Mouse (Mus musculus) CH12.LX (cell line): ENCODE measurements at regions not wholly inside any gene's neighbourhood (a gene's known extent, or its start where the extent isn't known, plus 50 kb on each side); places are given as distances from the start of the nearest gene placed in this dataset.
"Not testable (repeated sequence)": the region's sequence is repeated elsewhere in the genome, so short reads cannot be mapped to it uniquely, and the experiment has no call there.

Experiments used
- DNase-seq: peaks from one replicate; pipeline ENCODE4 v3.0.0-alpha.2; 2013; ENCODE audit errors: extremely low read depth
- H3K27ac ChIP-seq: 2 replicates; pipeline ENCODE4 v1.5.1; 2012; ENCODE audit warnings: low read depth, mild to moderate bottlenecking, control low read depth, moderate library complexity; ENCODE audit not compliant: insufficient read depth
- H3K27me3 ChIP-seq: replicated peaks from 2 replicates; pipeline ENCODE3; 2012; ENCODE audit warnings: inconsistent platforms
- H3K36me3 ChIP-seq, 2 experiments: replicated peaks in 1 of 2; 2 replicates each; pipeline versions ENCODE3 to v1.6.1; 2012; ENCODE audit warnings: inconsistent platforms in 1 of 2, low read length in 1 of 2, mild to moderate bottlenecking in 1 of 2, mixed read lengths in 1 of 2, moderate library complexity in 1 of 2; ENCODE audit not compliant: control insufficient read depth in 1 of 2, insufficient read depth in 1 of 2
- H3K4me1 ChIP-seq, 2 experiments: 2 replicates each; pipeline ENCODE4 v1.6.1; 2012; ENCODE audit warnings: inconsistent platforms in 1 of 2, moderate library complexity in 1 of 2; ENCODE audit not compliant: insufficient read depth in 2 of 2, control insufficient read depth in 1 of 2
- H3K4me2 ChIP-seq: 2 replicates; pipeline ENCODE4 v1.6.1; 2012; ENCODE audit warnings: low read depth, mild to moderate bottlenecking, control low read depth; ENCODE audit not compliant: poor library complexity, insufficient read depth, severe bottlenecking
- H3K4me3 ChIP-seq, 3 experiments: fragments of 150-350 bp in 1 of 3; sonication (generic) in 1 of 3; replicated peaks in 1 of 3; 2 replicates each; pipeline versions ENCODE3 to v1.5.1; 2011 to 2012; ENCODE audit warnings: low read depth in 2 of 3, low read length in 2 of 3, mild to moderate bottlenecking in 2 of 3, moderate library complexity in 2 of 3, control low read depth in 1 of 3, improper control_type of control experiment in 1 of 3, inconsistent platforms in 1 of 3, mixed read lengths in 1 of 3; ENCODE audit not compliant: poor library complexity in 1 of 3
- H3K79me2 ChIP-seq: replicated peaks from 2 replicates; pipeline ENCODE4 v1.6.1; 2012; ENCODE audit warnings: mild to moderate bottlenecking, moderate library complexity; ENCODE audit not compliant: control insufficient read depth, poor library complexity, insufficient read depth, severe bottlenecking; ENCODE audit errors: extremely low read depth
- H3K9ac ChIP-seq: 2 replicates; pipeline ENCODE4 v1.6.1; 2012; ENCODE audit warnings: low read depth, mild to moderate bottlenecking, control low read depth, moderate library complexity; ENCODE audit not compliant: insufficient read depth
- H3K9me3 ChIP-seq: replicated peaks from 2 replicates; pipeline ENCODE3; 2012; ENCODE audit warnings: low read length, inconsistent platforms, mixed read lengths
- CTCF ChIP-seq, 2 experiments: IDR thresholded peaks in 1 of 2; conservative IDR thresholded peaks in 1 of 2; 2 replicates each; pipeline ENCODE4 v1.5.1; 2011 to 2012; ENCODE audit warnings: low read depth in 2 of 2, low read length in 2 of 2, improper control_type of control experiment in 1 of 2, inconsistent platforms in 1 of 2, mild to moderate bottlenecking in 1 of 2, moderate library complexity in 1 of 2
- E2F4 ChIP-seq: IDR thresholded peaks from 2 replicates; pipeline ENCODE4 v1.6.1; 2011; ENCODE audit warnings: low read depth, low read length, improper control_type of control experiment; ENCODE audit not compliant: insufficient replicate concordance
- EP300 ChIP-seq: IDR thresholded peaks from 2 replicates; pipeline ENCODE4 v1.6.1; 2011; ENCODE audit warnings: low read length, improper control_type of control experiment
- HCFC1 ChIP-seq: IDR thresholded peaks from 2 replicates; pipeline ENCODE4 v1.6.1; 2012; ENCODE audit warnings: low read depth, mild to moderate bottlenecking, inconsistent platforms, low read length, improper control_type of control experiment
- JUN ChIP-seq: IDR thresholded peaks from 2 replicates; pipeline ENCODE4 v1.6.1; 2011; ENCODE audit warnings: low read depth, mild to moderate bottlenecking, low read length, improper control_type of control experiment, moderate library complexity; ENCODE audit not compliant: insufficient read depth
- JUND ChIP-seq: conservative IDR thresholded peaks from 2 replicates; pipeline ENCODE4 v1.6.1; 2011; ENCODE audit warnings: low read depth, low read length, improper control_type of control experiment
- MAX ChIP-seq: IDR thresholded peaks from 2 replicates; pipeline ENCODE4 v1.6.1; 2011; ENCODE audit warnings: low read length, improper control_type of control experiment
- MXI1 ChIP-seq: IDR thresholded peaks from 2 replicates; pipeline ENCODE4 v1.6.1; 2011; ENCODE audit warnings: mild to moderate bottlenecking, low read depth, low read length, improper control_type of control experiment
- MYC ChIP-seq: IDR thresholded peaks from 2 replicates; pipeline ENCODE4 v1.6.1; 2011; ENCODE audit warnings: low read depth, mild to moderate bottlenecking, improper control_type of control experiment, low read length
- NRF1 ChIP-seq: IDR thresholded peaks from 2 replicates; pipeline ENCODE4 v1.6.1; 2014; ENCODE audit warnings: low read depth, mild to moderate bottlenecking, inconsistent platforms, low read length, improper control_type of control experiment, moderate library complexity
- PAX5 ChIP-seq: IDR thresholded peaks from 2 replicates; pipeline ENCODE4 v1.6.1; 2012; ENCODE audit warnings: low read length, inconsistent platforms, mixed read lengths
- POLR2A ChIP-seq: IDR thresholded peaks from 2 replicates; pipeline ENCODE4 v1.6.1; 2011; ENCODE audit warnings: low read depth, mild to moderate bottlenecking, improper control_type of control experiment, low read length
- POLR2AphosphoS2 ChIP-seq: IDR thresholded peaks from 2 replicates; pipeline ENCODE4 v1.6.1; 2011; ENCODE audit warnings: low read depth, low read length, improper control_type of control experiment
- RAD21 ChIP-seq: IDR thresholded peaks from 2 replicates; pipeline ENCODE4 v1.6.1; 2011; ENCODE audit warnings: low read depth, mild to moderate bottlenecking, low read length, improper control_type of control experiment, moderate library complexity
- SMC3 ChIP-seq: IDR thresholded peaks from 2 replicates; pipeline ENCODE4 v1.6.1; 2011; ENCODE audit warnings: low read depth, low read length, improper control_type of control experiment
- TBP ChIP-seq: conservative IDR thresholded peaks from 2 replicates; pipeline ENCODE4 v1.6.1; 2011; ENCODE audit warnings: low read depth, low read length, improper control_type of control experiment
- TCF12 ChIP-seq: IDR thresholded peaks from 2 replicates; pipeline ENCODE4 v1.6.1; 2014; ENCODE audit warnings: low read depth, mild to moderate bottlenecking, inconsistent platforms, low read length, improper control_type of control experiment
- UBTF ChIP-seq: IDR thresholded peaks from 2 replicates; pipeline ENCODE4 v1.6.1; 2012; ENCODE audit warnings: low read depth, mild to moderate bottlenecking, inconsistent platforms, low read length, improper control_type of control experiment, moderate library complexity
- USF2 ChIP-seq: conservative IDR thresholded peaks from 2 replicates; pipeline ENCODE4 v1.6.1; 2011; ENCODE audit warnings: low read depth, low read length, improper control_type of control experiment
- ZC3H11A ChIP-seq: IDR thresholded peaks from 2 replicates; pipeline ENCODE4 v1.6.1; 2012; ENCODE audit warnings: low read depth, mild to moderate bottlenecking, inconsistent platforms, low read length, improper control_type of control experiment
- ZKSCAN1 ChIP-seq: IDR thresholded peaks from 2 replicates; pipeline ENCODE4 v1.6.1; 2012; ENCODE audit warnings: low read depth, inconsistent platforms, low read length, improper control_type of control experiment, borderline replicate concordance
- ZNF384 ChIP-seq: IDR thresholded peaks from 2 replicates; pipeline ENCODE4 v1.6.1; 2012; ENCODE audit warnings: low read depth, low read length, improper control_type of control experiment, inconsistent platforms
- dilution Hi-C: fragments of 300-500 bp; cut with MboI; formaldehyde crosslinking; loops from 2 replicates; pipeline ENCODE4 v1.14.3; 2020; ENCODE audit warnings: low sequenced_read_pairs; ENCODE audit not compliant: extremely low pct_unique_long_range_greater_than_20kb, extremely low pct_ligation_motif_present
- in situ Hi-C: fragments of 300-500 bp; cut with MboI; formaldehyde crosslinking; loops from 3 replicates; pipeline ENCODE4 v1.14.3; 2019; ENCODE audit warnings: low sequenced_read_pairs, low pct_ligation_motif_present, low pct_unique_long_range_greater_than_20kb, mixed read lengths

DNA sequence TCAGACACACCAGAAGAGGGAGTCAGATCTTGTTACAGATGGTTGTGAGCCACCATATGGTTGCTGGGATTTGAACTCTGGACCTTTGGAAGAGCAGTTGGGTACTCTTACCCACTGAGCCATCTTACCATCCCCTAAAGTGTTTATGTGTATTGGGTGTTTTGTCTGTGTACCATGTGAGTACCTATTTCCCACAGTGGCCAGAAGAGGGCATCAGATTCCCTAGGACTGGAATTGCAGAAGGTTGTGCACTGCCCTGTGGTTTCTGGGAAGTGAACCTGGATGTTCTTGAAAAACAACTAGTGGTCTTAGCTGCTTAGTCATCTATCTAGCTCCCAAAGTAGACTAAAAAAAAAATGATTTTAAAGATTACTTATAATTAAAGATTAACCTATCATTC lies 1857.7 kb downstream of the 9330182O14Rik start:
- Histone ChIP-seq H3K27me3 (no peaks in the 10 kb centered on the region), H3K27ac (no peak overlapping the region), H3K9ac (no peak overlapping the region), H3K79me2 (no peaks in the 10 kb centered on the region), H3K4me3 (no peak overlapping the region), H3K4me1 (no peaks in the 10 kb centered on the region), H3K4me2 (no peak overlapping the region), H3K9me3 (no peaks in the 10 kb centered on the region), H3K36me3 (no peaks in the 10 kb centered on the region)
- dilution Hi-C loops = no loop called here
- DNase-seq = no peak
- in situ Hi-C loops = no loop called here
- TF ChIP-seq EP300 (no peak), SMC3 (peak; percentile 4; the same call in 1 of the 2 replicates), RAD21 (peak; percentile 24), MAX (no peak), USF2 (no peak), UBTF (no peak), CTCF (conservative IDR thresholded peaks at IDR 0.05 in 1 of 2, IDR thresholded peaks at IDR 0.05 in 1 of 2; ENCODE audit: low read depth in 2 of 2, low read length in 2 of 2) (peak in 1 of 2 experiments; percentile 29; a peak in 2 of 4 replicates)

DNA sequence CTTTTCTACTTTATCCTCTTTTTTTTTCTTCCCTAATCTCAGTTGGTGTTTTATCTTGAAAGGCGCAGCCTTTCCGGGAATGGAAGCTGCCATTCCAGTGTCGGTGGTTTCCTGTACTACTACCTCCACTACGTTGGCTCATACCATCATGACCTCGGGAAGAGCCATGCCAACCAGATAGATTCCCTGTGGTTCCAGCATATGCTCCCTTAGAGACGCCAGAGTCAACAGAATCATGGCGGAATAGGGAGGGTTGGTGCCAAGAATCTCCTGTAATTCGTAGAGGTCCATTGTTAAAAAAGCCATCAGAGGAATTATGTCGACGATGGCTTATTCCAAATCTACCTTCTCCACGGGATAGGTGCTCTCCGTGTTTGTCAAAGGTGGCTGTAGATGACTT lies 1898.1 kb downstream of the 9330182O14Rik start:
- H3K9me3 ChIP-seq, H3K27ac ChIP-seq, dilution Hi-C loops, H3K9ac ChIP-seq, H3K4me3 ChIP-seq, H3K4me2 ChIP-seq, H3K79me2 ChIP-seq, H3K36me3 ChIP-seq, in situ Hi-C loops, H3K27me3 ChIP-seq, DNase-seq, H3K4me1 ChIP-seq: not testable (repeated sequence)

GRCm38 (mm10) chr15:42047088-42047976 lies 1913.2 kb downstream of the 9330182O14Rik start:
- no peaks in the 10 kb centered on the region for H3K36me3 ChIP-seq
- DNase-seq = no peak
- H3K4me2 ChIP-seq = no peak overlapping the region
- H3K4me3 ChIP-seq = no peak overlapping the region
- no peaks in the 10 kb centered on the region for H3K4me1 ChIP-seq
- H3K9me3 ChIP-seq = no peaks in the 10 kb centered on the region
- dilution Hi-C loops = no loop called here
- H3K27me3 ChIP-seq = no peaks in the 10 kb centered on the region
- no peak overlapping the region for H3K9ac ChIP-seq
- H3K79me2 ChIP-seq = no peaks in the 10 kb centered on the region
- H3K27ac ChIP-seq = no peak overlapping the region
- TF ChIP-seq POLR2A (no peak), ZKSCAN1 (no peak), JUND (no peak), MYC (no peak), E2F4 (no peak), NRF1 (no peak), POLR2AphosphoS2 (no peak), ZC3H11A (no peak), MXI1 (no peak), TCF12 (no peak), UBTF (no peak), TBP (no peak), JUN (no peak), USF2 (no peak), HCFC1 (no peak), RAD21 (no peak), PAX5 (no peak), ZNF384 (no peak)
- in situ Hi-C loops = no loop called here
